Comparison of ENCODE assay signal across 26 mouse cellular contexts in genomic region chr2:166834091-166834490, GRCm38 (mm10). TPM values are rescaled to one million over a fixed set of nuclear protein-coding genes. Genes with fewer than 3 reads are reported as not detected.
A peak's percentile ranks its signal among the peaks of the same experiment; 100 is the strongest.
DNase-seq lines count a peak whose midpoint lies in the region; ATAC-seq and TF ChIP-seq lines count a peak whose summit lies in the region.
"Had no signal": no experiment of that assay in that cellular context is flagged by ENCODE, and none has a peak within 500 bp of the region (broad histone marks: within the 10 kb centered on the region; RNA-seq: fewer than 3 reads in every experiment).

No protein-coding gene starts in this region.

- DNase-seq in adrenal gland, postnatal 10 days, result peak; percentile 24
- DNase-seq in adrenal gland, adult 8-10 months, result no peak
- peak; percentile 52 for DNase-seq in kidney, adult 9 months
- DNase-seq in kidney, postnatal 0 days (ENCODE audit: low spot score), result no peak
- DNase-seq in right cerebral cortex, postnatal 36 days (ENCODE audit: low spot score in 2 of 2), result no peak
- DNase-seq: cerebellum, adult 18-20 months; cerebellum, postnatal 10 days; gastrocnemius, postnatal 10 days; layer of hippocampus, postnatal 36 days; liver; right cerebral cortex, postnatal 25 days; spleen, adult 18-20 months; thymus, adult 18-20 months; thymus, postnatal 36 days had no signal

- H3K4me1 ChIP-seq in intestine, postnatal 0 days (replicated peaks; ENCODE audit: control insufficient read depth, insufficient read depth, low read length), result no peaks in the 10 kb centered on the region
- H3K4me1 ChIP-seq in intestine, embryonic 16.5 days (ENCODE audit: control insufficient read depth, insufficient read depth, low read length), result no peaks in the 10 kb centered on the region
- no peaks in the 10 kb centered on the region for H3K4me1 ChIP-seq in kidney, embryonic 14.5 days (ENCODE audit: control insufficient read depth, insufficient read depth, low read length)
- H3K4me1 ChIP-seq in kidney, postnatal 0 days (replicated peaks; ENCODE audit: insufficient read depth, low read length), result no peaks in the 10 kb centered on the region
- H3K4me1 ChIP-seq: forebrain, embryonic 12.5 days; heart, embryonic 15.5 days; lung, embryonic 15.5 days; midbrain, embryonic 10.5 days had no signal

- H3K4me3 ChIP-seq in intestine, postnatal 0 days (ENCODE audit: low read depth, low read length), result no peak overlapping the region
- no peak overlapping the region for H3K4me3 ChIP-seq in intestine, embryonic 16.5 days (ENCODE audit: low read length)
- no peak overlapping the region for H3K4me3 ChIP-seq in kidney, embryonic 14.5 days (ENCODE audit: low read length)
- H3K4me3 ChIP-seq in kidney, postnatal 0 days (replicated peaks; ENCODE audit: low read depth, low read length), result no peak overlapping the region
- H3K4me3 ChIP-seq: erythroblast, embryonic 14.5 days; forebrain, embryonic 12.5 days; heart, embryonic 15.5 days; lung, embryonic 15.5 days; midbrain, embryonic 10.5 days had no signal

- 78% methylated on average over 2 of the region's 2 CpGs for WGBS in intestine, postnatal 0 days
- WGBS in intestine, embryonic 16.5 days, result 95% methylated on average over 2 of the region's 2 CpGs
- 91% methylated on average over 2 of the region's 2 CpGs for WGBS in kidney, embryonic 14.5 days
- WGBS in kidney, postnatal 0 days, result 93% methylated on average over 2 of the region's 2 CpGs

- peak; percentile 49; the same call in 1 of the 2 replicates for ATAC-seq in intestine, postnatal 0 days
- ATAC-seq in intestine, embryonic 16.5 days, result no peak
- no peak for ATAC-seq in kidney, embryonic 14.5 days (ENCODE audit: low FRiP score, low TSS enrichment)
- peak; percentile 69; the same call in 1 of the 2 replicates for ATAC-seq in kidney, postnatal 0 days (replicated peaks; ENCODE audit: low FRiP score, low read depth)
- ATAC-seq: hindbrain, embryonic 16.5 days; midbrain, embryonic 16.5 days had no signal

- H3K27me3 ChIP-seq in intestine, postnatal 0 days (replicated peaks; ENCODE audit: control insufficient read depth, insufficient read depth, low read length), result no peaks in the 10 kb centered on the region
- H3K27me3 ChIP-seq in intestine, embryonic 16.5 days (replicated peaks; ENCODE audit: control insufficient read depth, insufficient read depth, low read length), result no peaks in the 10 kb centered on the region
- no peaks in the 10 kb centered on the region for H3K27me3 ChIP-seq in kidney, embryonic 14.5 days (ENCODE audit: control insufficient read depth, insufficient read depth, low read length)
- no peaks in the 10 kb centered on the region for H3K27me3 ChIP-seq in kidney, postnatal 0 days (ENCODE audit: insufficient read depth, low read length)
- H3K27me3 ChIP-seq: forebrain, embryonic 12.5 days; heart, embryonic 15.5 days; lung, embryonic 15.5 days had no signal

- no peak overlapping the region for H3K9ac ChIP-seq in intestine, postnatal 0 days (ENCODE audit: low read depth, low read length)
- H3K9ac ChIP-seq in intestine, embryonic 16.5 days (ENCODE audit: low read depth, low read length), result no peak overlapping the region
- no peak overlapping the region for H3K9ac ChIP-seq in kidney, embryonic 14.5 days (ENCODE audit: low read depth, low read length)
- no peak overlapping the region for H3K9ac ChIP-seq in kidney, postnatal 0 days (ENCODE audit: low read depth, low read length)
- H3K9ac ChIP-seq: forebrain, embryonic 12.5 days; heart, embryonic 15.5 days; lung, embryonic 15.5 days had no signal

- no peak overlapping the region for H3K4me2 ChIP-seq in intestine, postnatal 0 days (replicated peaks; ENCODE audit: low read depth)
- no peak overlapping the region for H3K4me2 ChIP-seq in intestine, embryonic 16.5 days (ENCODE audit: low read depth, low read length)
- no peak overlapping the region for H3K4me2 ChIP-seq in kidney, embryonic 14.5 days (replicated peaks; ENCODE audit: low read depth, low read length)
- H3K4me2 ChIP-seq in kidney, postnatal 0 days (ENCODE audit: low read length), result no peak overlapping the region
- H3K4me2 ChIP-seq: forebrain, embryonic 12.5 days; heart, embryonic 15.5 days; lung, embryonic 15.5 days had no signal

- H3K9me3 ChIP-seq in intestine, postnatal 0 days (ENCODE audit: control insufficient read depth), result no peaks in the 10 kb centered on the region
- H3K9me3 ChIP-seq in intestine, embryonic 16.5 days (ENCODE audit: control insufficient read depth, low read length), result no peaks in the 10 kb centered on the region
- no peaks in the 10 kb centered on the region for H3K9me3 ChIP-seq in kidney, embryonic 14.5 days (ENCODE audit: control insufficient read depth, low read length)
- no peaks in the 10 kb centered on the region for H3K9me3 ChIP-seq in kidney, postnatal 0 days (replicated peaks; ENCODE audit: low read length)
- H3K9me3 ChIP-seq: forebrain, embryonic 12.5 days; G1E; heart, embryonic 15.5 days; lung, embryonic 15.5 days; midbrain, embryonic 10.5 days had no signal

- peaks cover 53% of the 10 kb centered on the region for H3K36me3 ChIP-seq in intestine, postnatal 0 days (ENCODE audit: control insufficient read depth, insufficient read depth)
- H3K36me3 ChIP-seq in intestine, embryonic 16.5 days (ENCODE audit: control insufficient read depth, insufficient read depth, low read length), result peaks cover 6% of the 10 kb centered on the region; the same call in 1 of the 2 replicates
- H3K36me3 ChIP-seq in kidney, embryonic 14.5 days (ENCODE audit: control insufficient read depth, insufficient read depth, low read length), result peaks cover 9% of the 10 kb centered on the region; the same call in 1 of the 2 replicates
- H3K36me3 ChIP-seq in kidney, postnatal 0 days (ENCODE audit: insufficient read depth, low read length), result peaks cover 9% of the 10 kb centered on the region; the same call in 1 of the 2 replicates

- no peak for TF ChIP-seq CTCF in intestine, postnatal 0 days (IDR thresholded peaks at IDR 0.05; ENCODE audit: low read depth)
- TF ChIP-seq CTCF in kidney, postnatal 0 days (IDR thresholded peaks at IDR 0.05; ENCODE audit: low read depth), result no peak

- no peak overlapping the region for H3K27ac ChIP-seq in intestine, postnatal 0 days (ENCODE audit: low read depth, low read length)
- H3K27ac ChIP-seq in intestine, embryonic 16.5 days (ENCODE audit: low read length), result no peak overlapping the region
- no peak overlapping the region for H3K27ac ChIP-seq in kidney, embryonic 14.5 days (ENCODE audit: low read depth, low read length)
- H3K27ac ChIP-seq in kidney, postnatal 0 days, result no peak overlapping the region
- H3K27ac ChIP-seq: forebrain, embryonic 12.5 days; heart, embryonic 15.5 days; lung, embryonic 15.5 days; midbrain, embryonic 10.5 days; stomach, postnatal 0 days had no signal

RNA-seq across cellular contexts. Expression of gene Arfgef2, which starts 28.7 kb away (rescaled TPM):
- 10 to 100 TPM; 44.5 to 46.3 TPM for total RNA-seq in adrenal gland, postnatal 10 days (2021)
- total RNA-seq in adrenal gland, adult 8-10 months (2022), result 10 to 100 TPM; 59.7 to 83.9 (median 74.0) TPM
- 6.1 and 6.5 TPM in 2 replicates for polyA plus RNA-seq in intestine, postnatal 0 days (2015; fragmentation: Nextera tagmentation; extraction: Ambion mirVana)
- polyA plus RNA-seq in intestine, embryonic 16.5 days (2015; fragmentation: Nextera tagmentation; extraction: Ambion mirVana), result 6.1 and 8.4 TPM in 2 replicates
- polyA plus RNA-seq in kidney, embryonic 14.5 days (2014; fragmentation: Nextera tagmentation; extraction: Ambion mirVana), result 2.8 and 5.6 TPM in 2 replicates
- 4.3 and 4.6 TPM in 2 replicates for polyA plus RNA-seq in kidney, postnatal 0 days (2015; fragmentation: Nextera tagmentation; extraction: Ambion mirVana)

RNA-seq across cellular contexts. Expression of gene Trp53rkb, which starts 41.8 kb away (rescaled TPM):
- 1 to 10 TPM; 4.5 to 6.2 TPM for total RNA-seq in adrenal gland, postnatal 10 days (2021)
- 1 to 10 TPM; 3.9 to 8.1 (median 4.9) TPM for total RNA-seq in adrenal gland, adult 8-10 months (2022)
- 3.7 and 5.1 TPM in 2 replicates for polyA plus RNA-seq in intestine, postnatal 0 days (2015; fragmentation: Nextera tagmentation; extraction: Ambion mirVana)
- polyA plus RNA-seq in intestine, embryonic 16.5 days (2015; fragmentation: Nextera tagmentation; extraction: Ambion mirVana), result 5.7 and 6.1 TPM in 2 replicates
- 9.1 and 10.1 TPM in 2 replicates for polyA plus RNA-seq in kidney, embryonic 14.5 days (2014; fragmentation: Nextera tagmentation; extraction: Ambion mirVana)
- polyA plus RNA-seq in kidney, postnatal 0 days (2015; fragmentation: Nextera tagmentation; extraction: Ambion mirVana), result 5.7 and 7.8 TPM in 2 replicates

Comparison
In these comparisons a context has a peak if more than half of its experiments do, and no peak if none do; other contexts are left out.
1. DNase-seq: peak in adrenal gland, postnatal 10 days (single experiment) and kidney, adult 9 months (single experiment); none in adrenal gland, adult 8-10 months (single experiment), kidney, postnatal 0 days (single experiment) and right cerebral cortex, postnatal 36 days (0 of 2).
2. ATAC-seq: peak in intestine, postnatal 0 days (single experiment) and kidney, postnatal 0 days (single experiment); none in intestine, embryonic 16.5 days (single experiment) and kidney, embryonic 14.5 days (single experiment).